Mouse (Mus musculus) limb, embryonic 15.5 days (tissue): ENCODE measurements around the gene Gbx2. TPM values are rescaled to one million over a fixed set of nuclear protein-coding genes. Genes with fewer than 3 reads are reported as not detected.

Source experiments
- polyA plus RNA-seq: library from polyadenylated mRNA; unstranded; fragments of >200 nt; fragmentation: Nextera tagmentation; extraction: Ambion mirVana; gene quantifications from 2 replicates; pipeline ENCODE4 v1.2.1, GENCODE M21; 2015

Gbx2 gene
- polyA plus RNA-seq, 1 experiment from 2014 or later, result 0.14 TPM

Other genes with a start within 250 kb of the Gbx2 start
- gene Asb18, start 83.5 kb upstream of the Gbx2 start, polyA plus RNA-seq, result 0.12 and 0.34 TPM in 2 replicates
- 0.19 TPM in 1 of 2 replicates, not detected in the other for gene Iqca, start 222.2 kb upstream of the Gbx2 start, polyA plus RNA-seq